Mouse (Mus musculus) heart, embryonic 13.5 days (tissue): Measurements from ENCODE around the gene Gm11568. TPM values are rescaled to one million over a fixed set of nuclear protein-coding genes. Genes with fewer than 3 reads are reported as not detected.

Experiments
- ATAC-seq: fragments of 200-750 bp; cut with Nextera tagmentation; 2 replicates; pipeline ENCODE4 v1.8.0; 2017; ENCODE audit warnings: moderate TSS enrichment; ENCODE audit not compliant: insufficient number of reproducible peaks, low FRiP score, low TSS enrichment; ENCODE audit errors: extremely low read depth
- H3K27ac ChIP-seq: fragments of 300-500 bp; sonication (generic); replicated peaks from 2 replicates; pipeline ENCODE4 v1.5.1; 2015; ENCODE audit warnings: moderate library complexity, mild to moderate bottlenecking, inconsistent platforms
- H3K27me3 ChIP-seq: fragments of 300-500 bp; sonication (generic); replicated peaks from 2 replicates; pipeline ENCODE4 v1.6.1; 2015; ENCODE audit warnings: mild to moderate bottlenecking, inconsistent platforms
- H3K36me3 ChIP-seq: fragments of 300-500 bp; sonication (generic); 2 replicates; pipeline ENCODE4 v1.6.1; 2015; ENCODE audit warnings: mild to moderate bottlenecking, inconsistent platforms
- H3K4me1 ChIP-seq: fragments of 300-500 bp; sonication (generic); 2 replicates; pipeline ENCODE4 v1.6.1; 2015; ENCODE audit warnings: inconsistent platforms
- H3K4me2 ChIP-seq: fragments of 300-500 bp; sonication (generic); 2 replicates; pipeline ENCODE4 v1.6.1; 2015; ENCODE audit warnings: inconsistent platforms, mild to moderate bottlenecking, moderate library complexity
- H3K4me3 ChIP-seq: fragments of 300-500 bp; sonication (generic); 2 replicates; pipeline ENCODE4 v1.5.1; 2015; ENCODE audit warnings: moderate library complexity, mild to moderate bottlenecking, inconsistent platforms
- H3K9ac ChIP-seq: fragments of 300-500 bp; sonication (generic); 2 replicates; pipeline ENCODE4 v1.6.1; 2015; ENCODE audit warnings: inconsistent platforms, mild to moderate bottlenecking, moderate library complexity
- H3K9me3 ChIP-seq: fragments of 300-500 bp; sonication (generic); 2 replicates; pipeline ENCODE4 v1.6.1; 2016; ENCODE audit warnings: inconsistent platforms
- WGBS: fragments of 180-500 bp; shearing (Covaris S2); methylation state at CpG from one replicate; pipeline ENCODE4 v1.1.7; 2015; ENCODE audit warnings: mixed read lengths; 5-methylcytosine and 5-hydroxymethylcytosine counted together
- polyA plus RNA-seq: library from polyadenylated mRNA; unstranded; fragments of >200 nt; fragmentation: Nextera tagmentation; extraction: Ambion mirVana; gene quantifications from 2 replicates; pipeline ENCODE4 v1.2.1, GENCODE M21; 2015

The Gm11568 gene
- polyA plus RNA-seq, 1 experiment from 2014 or later, result not detected

- Histone ChIP-seq H3K27me3 (no peaks in the 10 kb centered on the region), H3K4me2 (no peak within 1 kb of the TSS), H3K36me3 (no peaks in the 10 kb centered on the region), H3K4me3 (no peak within 1 kb of the TSS), H3K9ac (no peak within 1 kb of the TSS), H3K4me1 (no peaks in the 10 kb centered on the region), H3K9me3 (no peaks in the 10 kb centered on the region), H3K27ac (no peak within 1 kb of the TSS)
- WGBS, result 77% methylated on average over 2 of the region's 2 CpGs
- ATAC-seq, result no peak
Measured at GRCm38 (mm10) chr11:99907620-99908019, 49.9 kb downstream of the Gm11568 start, which contains the start of gene Krtap31-1. Gene Krtap31-1, plus strand, starts transcription at chr11:99907920.

Other genes starting within 250 kb of the Gm11568 start
- gene Gm11937, start 247.7 kb upstream of the Gm11568 start, polyA plus RNA-seq, result not detected in 2 replicates
- gene Krtap2-4, start 243.1 kb upstream of the Gm11568 start, polyA plus RNA-seq, result not detected in 2 replicates
- gene Gm11562, start 237.5 kb upstream of the Gm11568 start, polyA plus RNA-seq, result not detected in 2 replicates
- not detected in 2 replicates for gene Krtap4-1, start 229.7 kb upstream of the Gm11568 start, polyA plus RNA-seq
- not detected in 2 replicates for gene Krtap4-2, start 222.8 kb upstream of the Gm11568 start, polyA plus RNA-seq
- gene Krtap4-7, start 213.8 kb upstream of the Gm11568 start, polyA plus RNA-seq, result not detected in 2 replicates
- not detected in 2 replicates for gene Gm11555, start 207.7 kb upstream of the Gm11568 start, polyA plus RNA-seq
- not detected in 2 replicates for gene Gm11563, start 199.0 kb upstream of the Gm11568 start, polyA plus RNA-seq
- not detected in 2 replicates for gene Krtap4-6, start 192.0 kb upstream of the Gm11568 start, polyA plus RNA-seq
- not detected in 2 replicates for gene Gm14190, start 167.2 kb upstream of the Gm11568 start, polyA plus RNA-seq
- not detected in 2 replicates for gene Gm14180, start 123.6 kb upstream of the Gm11568 start, polyA plus RNA-seq
- gene Gm11595, start 85.0 kb upstream of the Gm11568 start, polyA plus RNA-seq, result not detected in 2 replicates
- gene Krtap4-8, start 77.2 kb upstream of the Gm11568 start, polyA plus RNA-seq, result not detected in 2 replicates
- not detected in 2 replicates for gene Krtap4-9, start 72.7 kb upstream of the Gm11568 start, polyA plus RNA-seq
- gene Gm11596, start 64.5 kb upstream of the Gm11568 start, polyA plus RNA-seq, result not detected in 2 replicates
- not detected in 2 replicates for gene Gm11569, start 59.0 kb upstream of the Gm11568 start, polyA plus RNA-seq
- gene Gm11554, start 53.5 kb upstream of the Gm11568 start, polyA plus RNA-seq, result not detected in 2 replicates
- not detected in 2 replicates for gene Krtap4-13, start 48.0 kb upstream of the Gm11568 start, polyA plus RNA-seq
- not detected in 2 replicates for gene Gm11564, start 42.3 kb upstream of the Gm11568 start, polyA plus RNA-seq
- not detected in 2 replicates for gene 2300003K06Rik, start 19.9 kb upstream of the Gm11568 start, polyA plus RNA-seq
- gene Krtap4-16, start 6.3 kb upstream of the Gm11568 start, polyA plus RNA-seq, result not detected in 2 replicates
- not detected in 2 replicates for gene Gm11559, start 6.6 kb downstream of the Gm11568 start, polyA plus RNA-seq
- not detected in 2 replicates for gene Krtap9-1, start 15.5 kb downstream of the Gm11568 start, polyA plus RNA-seq
- gene Gm11567, start 21.3 kb downstream of the Gm11568 start, polyA plus RNA-seq, result not detected in 2 replicates
- not detected in 2 replicates for gene Krtap31-1, start 50.0 kb downstream of the Gm11568 start, polyA plus RNA-seq
- not detected in 2 replicates for gene Gm11565, start 56.8 kb downstream of the Gm11568 start, polyA plus RNA-seq
- gene Krtap31-2, start 78.4 kb downstream of the Gm11568 start, polyA plus RNA-seq, result not detected in 2 replicates
- gene Krtap9-5, start 90.6 kb downstream of the Gm11568 start, polyA plus RNA-seq, result not detected in 2 replicates
- gene Krtap29-1, start 121.1 kb downstream of the Gm11568 start, polyA plus RNA-seq, result not detected in 2 replicates
- not detected in 2 replicates for gene Krtap16-1, start 128.7 kb downstream of the Gm11568 start, polyA plus RNA-seq
- gene Krtap17-1, start 136.1 kb downstream of the Gm11568 start, polyA plus RNA-seq, result not detected in 2 replicates
- gene Krt33a, start 158.3 kb downstream of the Gm11568 start, polyA plus RNA-seq, result not detected in 2 replicates
- gene Krt33b, start 172.0 kb downstream of the Gm11568 start, polyA plus RNA-seq, result not detected in 2 replicates
- gene Krt34, start 183.6 kb downstream of the Gm11568 start, polyA plus RNA-seq, result not detected in 2 replicates
- gene Krt31, start 192.6 kb downstream of the Gm11568 start, polyA plus RNA-seq, result not detected in 2 replicates
- not detected in 2 replicates for gene Krt32, start 230.3 kb downstream of the Gm11568 start, polyA plus RNA-seq
- not detected in 2 replicates for gene Krt35, start 238.3 kb downstream of the Gm11568 start, polyA plus RNA-seq
- not detected in 2 replicates for gene Krt36, start 247.7 kb downstream of the Gm11568 start, polyA plus RNA-seq